Mouse (Mus musculus) heart, adult 2 months (tissue): ENCODE data around the gene Tmem239. TPM values are rescaled to one million over a fixed set of nuclear protein-coding genes. Genes with fewer than 3 reads are reported as not detected.
A peak's percentile ranks its signal among the peaks of the same experiment; 100 is the strongest.

ENCODE experiments used
- DNase-seq, 2 experiments: peaks; one replicate each; pipeline ENCODE4 v3.0.0; 2021
- H3K27ac ChIP-seq: fragments of 200-600 bp; 2 replicates; pipeline ENCODE4 v1.8.1; 2022
- H3K27me3 ChIP-seq: fragments of 200-500 bp; 2 replicates; pipeline ENCODE4 v1.6.1; 2012; ENCODE audit warnings: mild to moderate bottlenecking, low read length, inconsistent platforms, mixed read lengths; ENCODE audit not compliant: control insufficient read depth, insufficient read depth
- H3K36me3 ChIP-seq: fragments of 200-500 bp; 2 replicates; pipeline ENCODE4 v1.6.1; 2012; ENCODE audit warnings: low read length, inconsistent platforms; ENCODE audit not compliant: control insufficient read depth, insufficient read depth
- H3K4me1 ChIP-seq: fragments of 200-500 bp; 2 replicates; pipeline ENCODE4 v1.6.1; 2011; ENCODE audit warnings: low read length; ENCODE audit not compliant: control insufficient read depth, insufficient read depth
- H3K4me3 ChIP-seq: fragments of 200-600 bp; 2 replicates; pipeline ENCODE4 v1.8.1; 2022
- H3K79me2 ChIP-seq: fragments of 200-500 bp; replicated peaks from 2 replicates; pipeline ENCODE4 v1.6.1; 2012; ENCODE audit warnings: mild to moderate bottlenecking, inconsistent platforms, low read length, moderate library complexity, mixed read lengths; ENCODE audit not compliant: control insufficient read depth, insufficient read depth
- H3K9ac ChIP-seq: fragments of 200-500 bp; 2 replicates; pipeline ENCODE4 v1.6.1; 2012; ENCODE audit warnings: low read depth, mild to moderate bottlenecking, control low read depth, inconsistent platforms, low read length, mixed read lengths
- CTCF ChIP-seq: fragments of 200-600 bp; IDR thresholded peaks from 2 replicates; pipeline ENCODE4 v1.8.1; 2022; ENCODE audit warnings: antibody characterized with exemption, mild to moderate bottlenecking, moderate library complexity
- EP300 ChIP-seq: fragments of 200-500 bp; IDR thresholded peaks from 2 replicates; pipeline ENCODE4 v1.6.1; 2011; ENCODE audit warnings: low read depth, low read length, control low read depth; ENCODE audit not compliant: insufficient read depth
- POLR2A ChIP-seq: fragments of 200-500 bp; IDR thresholded peaks from 2 replicates; pipeline ENCODE4 v1.6.1; 2011; ENCODE audit warnings: mild to moderate bottlenecking, low read depth, low read length, control low read depth; ENCODE audit not compliant: insufficient read depth
- WGBS: fragments of 180-500 bp; shearing (Covaris S2); methylation state at CpG from one replicate; pipeline ENCODE4 v1.1.7; 2018; 5-methylcytosine and 5-hydroxymethylcytosine counted together
- intact Hi-C: fragments of 180-260 bp; cut with DNase I; formaldehyde crosslinking; loops from one replicate; pipeline ENCODE4 v1.15.1; 2025
- polyA plus RNA-seq: library from polyadenylated mRNA; depleted of rRNA; stranded (reverse); fragments of >200 nt; gene quantifications from 2 replicates; pipeline ENCODE4 v1.2.3, GENCODE M21; 2012; rRNA removed
- total RNA-seq, 2 experiments: library from RNA; stranded (reverse); gene quantifications; 2 replicates each; pipeline ENCODE4 v1.2.3; 2021

Tmem239 gene
- total and polyA plus RNA-seq, 3 experiments: not detected

DNA sequence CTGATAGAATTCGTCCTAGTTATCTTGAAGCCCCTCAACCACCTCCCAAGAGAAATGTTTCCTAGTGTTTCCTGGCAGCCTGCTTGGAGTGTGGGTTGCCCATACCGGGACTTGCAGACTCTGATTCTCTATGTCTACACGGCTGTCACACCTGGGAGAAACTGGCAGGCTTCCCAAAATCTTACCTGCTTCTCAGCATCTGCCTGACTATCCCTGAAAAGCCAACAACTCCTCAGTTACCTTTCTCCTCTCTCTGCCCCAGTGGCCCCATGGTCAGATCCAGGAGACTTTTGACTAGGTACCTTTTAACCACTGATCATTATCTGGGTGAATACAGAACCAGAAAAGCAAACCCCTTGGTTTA is 45.4 kb downstream of the Tmem239 start:
- no peak overlapping the region for H3K27ac ChIP-seq
- WGBS: 30% methylated on average over 3 of the region's 3 CpGs
- DNase-seq: no peak
- no peak for TF ChIP-seq CTCF
- no peak for TF ChIP-seq EP300
- TF ChIP-seq POLR2A: no peak
- H3K4me3 ChIP-seq: no peak overlapping the region; the same call in 1 of the 2 replicates
- H3K9ac ChIP-seq: no peak overlapping the region; the same call in 1 of the 2 replicates
- H3K4me1 ChIP-seq: peaks cover 10% of the 10 kb centered on the region
- peaks cover 2% of the 10 kb centered on the region for H3K79me2 ChIP-seq
- intact Hi-C loops: loop anchor here (2.0 to 5.0 kb wide), 3 partner anchors 29 to 111 kb away; partner anchors contain the start of gene Mrps26
- peaks cover 7% of the 10 kb centered on the region for H3K36me3 ChIP-seq
- no peaks in the 10 kb centered on the region for H3K27me3 ChIP-seq

DNA sequence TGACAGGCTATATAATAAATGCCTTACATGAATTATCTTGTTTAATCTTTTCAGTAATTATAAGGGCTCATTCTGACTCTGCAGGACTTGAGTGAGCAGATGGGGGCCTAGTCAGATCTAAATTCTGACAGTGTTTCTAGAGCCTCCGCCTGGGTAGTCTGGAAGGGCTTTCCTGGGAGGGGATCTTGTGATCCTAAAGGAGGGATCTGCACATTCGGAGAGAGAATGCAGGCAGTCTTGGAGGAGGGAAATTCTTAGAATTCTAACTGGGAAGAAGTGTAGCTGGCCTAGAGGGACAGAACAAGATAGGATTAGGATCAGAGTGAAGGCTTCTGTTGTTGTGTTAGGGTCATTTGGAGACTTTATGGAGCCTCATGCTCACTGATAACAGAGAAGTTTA is 46.0 kb downstream of the Tmem239 start:
- H3K27me3 ChIP-seq: no peaks in the 10 kb centered on the region
- 49% methylated on average over 2 of the region's 2 CpGs for WGBS
- no peak overlapping the region for H3K27ac ChIP-seq
- H3K79me2 ChIP-seq: peaks cover 2% of the 10 kb centered on the region
- intact Hi-C loops: loop anchor here (5.0 kb wide), 2 partner anchors 65 to 110 kb away; partner anchors contain the start of gene Mrps26
- DNase-seq: no peak
- no peak overlapping the region for H3K9ac ChIP-seq
- no peak overlapping the region for H3K4me3 ChIP-seq
- H3K4me1 ChIP-seq: peaks cover 11% of the 10 kb centered on the region
- TF ChIP-seq EP300 (no peak), CTCF (no peak), POLR2A (no peak)
- H3K36me3 ChIP-seq: peaks cover 9% of the 10 kb centered on the region

DNA sequence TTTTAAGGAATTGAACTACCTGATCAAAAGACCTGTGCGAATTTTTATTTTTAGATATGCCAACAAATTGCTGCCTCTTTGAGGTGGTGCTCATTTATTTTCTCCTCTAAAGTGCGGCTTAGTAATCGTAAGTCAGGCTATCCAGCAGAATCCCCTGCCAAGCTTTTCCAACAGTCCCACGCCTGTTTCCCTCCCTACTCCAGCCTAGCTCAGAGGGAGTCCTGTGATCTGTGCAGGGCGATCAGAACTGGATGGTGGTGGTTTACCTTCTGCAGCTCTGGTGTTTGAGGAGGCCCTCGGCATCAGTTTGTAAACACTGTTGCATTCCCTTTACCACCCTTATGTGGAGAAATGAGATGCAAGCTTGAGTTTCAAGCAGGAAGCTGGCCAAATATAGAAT is 47.1 kb downstream of the Tmem239 start:
- peak in 1 of 2 experiments; percentile 29 for DNase-seq
- H3K79me2 ChIP-seq: peaks cover 2% of the 10 kb centered on the region
- H3K4me1 ChIP-seq: peaks cover 14% of the 10 kb centered on the region
- no peak for TF ChIP-seq POLR2A
- no peak for TF ChIP-seq EP300
- TF ChIP-seq CTCF: no peak
- peak overlapping the region; percentile 55; the same call in 1 of the 2 replicates for H3K9ac ChIP-seq
- no peak overlapping the region for H3K4me3 ChIP-seq
- H3K27me3 ChIP-seq: no peaks in the 10 kb centered on the region
- peak overlapping the region; percentile 11; the same call in 1 of the 2 replicates for H3K27ac ChIP-seq
- 23% methylated on average over 6 of the region's 6 CpGs for WGBS
- intact Hi-C loops: loop anchor here (5.0 kb wide), 2 partner anchors 64 to 109 kb away; partner anchors contain the start of gene Mrps26
- H3K36me3 ChIP-seq: peaks cover 9% of the 10 kb centered on the region

DNA sequence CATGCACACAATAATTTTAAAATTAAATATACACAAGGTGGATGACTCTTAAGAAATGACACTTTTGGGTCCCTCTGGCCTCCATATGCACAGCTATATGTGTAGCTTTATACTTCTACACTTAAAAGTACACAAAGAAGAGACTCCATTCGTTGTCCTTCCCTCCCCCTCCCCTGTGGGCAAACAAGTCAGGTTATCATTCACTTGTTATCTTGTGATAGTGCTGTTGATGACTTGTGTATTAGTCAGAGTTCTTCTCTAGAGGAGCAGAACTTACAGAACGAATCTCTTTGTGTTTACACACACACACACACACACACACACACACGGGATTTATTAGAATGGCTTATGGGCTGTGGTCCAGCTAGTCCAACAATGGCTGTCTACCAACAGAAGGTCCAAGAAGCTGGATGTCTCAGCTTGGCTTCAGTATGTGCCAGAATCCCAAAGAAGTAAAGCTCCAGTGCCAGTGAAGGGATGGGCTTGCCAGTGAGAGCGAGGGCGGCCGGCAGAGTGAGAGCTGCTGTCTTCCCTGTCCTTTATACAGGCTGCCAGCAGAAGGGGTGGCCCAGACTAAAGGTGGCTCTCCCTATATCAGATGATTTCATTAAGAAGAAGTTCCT is 48.6 kb downstream of the Tmem239 start:
- DNase-seq: no peak
- intact Hi-C loops: loop anchor here (5.0 kb wide), 2 partner anchors 62 to 107 kb away; partner anchors contain the start of gene Mrps26
- Histone ChIP-seq H3K27me3 (no peaks in the 10 kb centered on the region), H3K36me3 (peaks cover 9% of the 10 kb centered on the region), H3K27ac (no peak overlapping the region), H3K9ac (no peak overlapping the region), H3K4me3 (no peak overlapping the region), H3K79me2 (peaks cover 3% of the 10 kb centered on the region), H3K4me1 (peaks cover 12% of the 10 kb centered on the region)
- no peak for TF ChIP-seq CTCF
- TF ChIP-seq POLR2A: no peak
- no peak for TF ChIP-seq EP300
- WGBS: 28% methylated on average over 6 of the region's 6 CpGs

Other genes starting within 250 kb of the Tmem239 start
- gene Snrpb, start 227.1 kb upstream of the Tmem239 start, total RNA-seq: 100 to 1,000 TPM; 124 to 141 TPM
- gene Snrpb, start 227.1 kb upstream of the Tmem239 start, polyA plus RNA-seq: 110 and 135 TPM in 2 replicates
- not detected for gene Tmc2, start 211.3 kb upstream of the Tmem239 start, total RNA-seq
- gene Tmc2, start 211.3 kb upstream of the Tmem239 start, polyA plus RNA-seq: not detected in 2 replicates
- gene Nop56, start 132.0 kb upstream of the Tmem239 start, total RNA-seq: 10 to 100 TPM; 28.7 to 29.7 TPM
- 27.2 and 47.5 TPM in 2 replicates for gene Nop56, start 132.0 kb upstream of the Tmem239 start, polyA plus RNA-seq
- 100 to 1,000 TPM; 709 to 817 TPM for gene Idh3b, start 121.9 kb upstream of the Tmem239 start, total RNA-seq
- gene Idh3b, start 121.9 kb upstream of the Tmem239 start, polyA plus RNA-seq: 893 and 1,229 TPM in 2 replicates
- gene Ebf4, start 111.3 kb upstream of the Tmem239 start, total RNA-seq: under 1 TPM; 0.37 to 0.41 TPM
- gene Ebf4, start 111.3 kb upstream of the Tmem239 start, polyA plus RNA-seq: 0.85 and 1.0 TPM in 2 replicates
- 1 to 10 TPM; 1.9 to 3.3 TPM for gene Cpxm1, start 8.9 kb upstream of the Tmem239 start, total RNA-seq
- 8.2 and 9.4 TPM in 2 replicates for gene Cpxm1, start 8.9 kb upstream of the Tmem239 start, polyA plus RNA-seq
- not detected for gene Gm28372, start 1.2 kb upstream of the Tmem239 start, total RNA-seq
- not detected in 2 replicates for gene Gm28372, start 1.2 kb upstream of the Tmem239 start, polyA plus RNA-seq
- not detected for gene 1700020A23Rik, start 1.2 kb upstream of the Tmem239 start, total RNA-seq
- 0.26 TPM in 1 of 2 replicates, not detected in the other for gene 1700020A23Rik, start 1.2 kb upstream of the Tmem239 start, polyA plus RNA-seq
- 10 to 100 TPM; 26.3 to 26.9 TPM for gene Vps16, start 17.9 kb downstream of the Tmem239 start, total RNA-seq
- gene Vps16, start 17.9 kb downstream of the Tmem239 start, polyA plus RNA-seq: 32.9 and 46.7 TPM in 2 replicates
- 1 to 10 TPM; 5.5 TPM for gene Pced1a, start 18.2 kb downstream of the Tmem239 start, total RNA-seq
- gene Pced1a, start 18.2 kb downstream of the Tmem239 start, polyA plus RNA-seq: 12.7 and 14.5 TPM in 2 replicates
- gene Ptpra, start 43.8 kb downstream of the Tmem239 start, total RNA-seq: 10 to 100 TPM; 44.0 to 46.0 TPM
- gene Ptpra, start 43.8 kb downstream of the Tmem239 start, polyA plus RNA-seq: 27.8 and 37.0 TPM in 2 replicates
- gene Mrps26, start 157.3 kb downstream of the Tmem239 start, total RNA-seq: 10 to 100 TPM; 57.6 to 72.9 TPM
- 39.4 and 40.9 TPM in 2 replicates for gene Mrps26, start 157.3 kb downstream of the Tmem239 start, polyA plus RNA-seq
- not detected for gene Oxt, start 169.7 kb downstream of the Tmem239 start, total RNA-seq
- gene Oxt, start 169.7 kb downstream of the Tmem239 start, polyA plus RNA-seq: not detected in 2 replicates
- 10 to 100 TPM in 1 of 2 experiments, 1 to 10 TPM in 1; 9.8 to 10.3 TPM for gene Avp, start 176.1 kb downstream of the Tmem239 start, total RNA-seq
- gene Avp, start 176.1 kb downstream of the Tmem239 start, polyA plus RNA-seq: not detected in 2 replicates
- 1 to 10 TPM; 7.5 to 9.0 TPM for gene Fastkd5, start 223.5 kb downstream of the Tmem239 start, total RNA-seq
- gene Fastkd5, start 223.5 kb downstream of the Tmem239 start, polyA plus RNA-seq: 2.2 and 5.1 TPM in 2 replicates
- gene Ubox5, start 223.6 kb downstream of the Tmem239 start, total RNA-seq: 1 to 10 TPM; 3.9 to 5.2 TPM
- gene Ubox5, start 223.6 kb downstream of the Tmem239 start, polyA plus RNA-seq: 5.0 and 5.6 TPM in 2 replicates
- 1 to 10 TPM; 4.9 to 5.1 TPM for gene Lzts3, start 236.3 kb downstream of the Tmem239 start, total RNA-seq
- 5.8 and 7.2 TPM in 2 replicates for gene Lzts3, start 236.3 kb downstream of the Tmem239 start, polyA plus RNA-seq